In genomic region chr5:122498046-122498445, GRCm38 (mm10) we compare ENCODE assay signal across 9 mouse cellular contexts. TPM values are rescaled to one million over a fixed set of nuclear protein-coding genes. Genes with fewer than 3 reads are reported as not detected.
A peak's percentile ranks its signal among the peaks of the same experiment; 100 is the strongest.
DNase-seq lines count a peak whose midpoint lies in the region; ATAC-seq lines count a peak whose summit lies in the region.
"Had no signal": no experiment of that assay in that cellular context is flagged by ENCODE, and none has a peak within 500 bp of the region (broad histone marks: within the 10 kb centered on the region; RNA-seq: fewer than 3 reads in every experiment).

No protein-coding gene starts in this region.

- no peaks in the 10 kb centered on the region for H3K9me3 ChIP-seq in heart, embryonic 14.5 days (ENCODE audit: control insufficient read depth, low read length)
- no peaks in the 10 kb centered on the region for H3K9me3 ChIP-seq in neural tube, embryonic 12.5 days
- H3K9me3 ChIP-seq: G1E had no signal

- H3K4me2 ChIP-seq in heart, embryonic 14.5 days (ENCODE audit: low read length): peak overlapping the region; percentile 83
- H3K4me2 ChIP-seq in neural tube, embryonic 12.5 days (replicated peaks): peak overlapping the region; percentile 28

- H3K27ac ChIP-seq in heart, embryonic 14.5 days (replicated peaks in 1 of 2; ENCODE audit: control insufficient read depth in 1 of 2, insufficient read depth in 1 of 2, low read depth in 2 of 2, low read length in 2 of 2): peak overlapping the region; percentile 20 to 56
- H3K27ac ChIP-seq in neural tube, embryonic 12.5 days: no peak overlapping the region

- WGBS in heart, embryonic 14.5 days: 39% methylated on average over 2 of the region's 2 CpGs
- 72% methylated on average over 2 of the region's 2 CpGs for WGBS in neural tube, embryonic 12.5 days

- H3K9ac ChIP-seq in heart, embryonic 14.5 days (ENCODE audit: low read length): peak overlapping the region; percentile 84
- H3K9ac ChIP-seq in neural tube, embryonic 12.5 days: peak overlapping the region; percentile 35; the same call in 1 of the 2 replicates

- peaks cover 0 to 40% of the 10 kb centered on the region in 2 experiments; a peak in 2 of 4 replicates for H3K4me1 ChIP-seq in heart, embryonic 14.5 days (ENCODE audit: control insufficient read depth in 2 of 2, insufficient read depth in 2 of 2, low read length in 2 of 2)
- peaks cover 27% of the 10 kb centered on the region for H3K4me1 ChIP-seq in neural tube, embryonic 12.5 days

- H3K4me3 ChIP-seq in heart, embryonic 14.5 days (ENCODE audit: control insufficient read depth in 1 of 2, insufficient read depth in 1 of 2, low read depth in 1 of 2, low read length in 2 of 2): peak overlapping the region; percentile 27 to 98
- no peak overlapping the region; the same call in 1 of the 2 replicates for H3K4me3 ChIP-seq in neural tube, embryonic 12.5 days

- H3K36me3 ChIP-seq in heart, embryonic 14.5 days (ENCODE audit: control insufficient read depth, insufficient read depth, low read length): peaks cover 76% of the 10 kb centered on the region
- peaks cover 28% of the 10 kb centered on the region for H3K36me3 ChIP-seq in neural tube, embryonic 12.5 days

- no peaks in the 10 kb centered on the region for H3K27me3 ChIP-seq in heart, embryonic 14.5 days (ENCODE audit: control insufficient read depth, insufficient read depth, low read length)
- H3K27me3 ChIP-seq in neural tube, embryonic 12.5 days (replicated peaks): no peaks in the 10 kb centered on the region

- ATAC-seq in heart, embryonic 14.5 days (ENCODE audit: insufficient number of reproducible peaks, insufficient read depth, low FRiP score, low read depth): no peak
- no peak for ATAC-seq in neural tube, embryonic 12.5 days (ENCODE audit: low FRiP score, low read depth)

- intact Hi-C loops in heart, postnatal 36 days (cut with DNase I): no loop called here

- no peak for DNase-seq in heart, postnatal 36 days
- no peak for DNase-seq in neural tube, embryonic 10.5 days (ENCODE audit: extremely low spot score, low spot score)
- peak; percentile 52 to 74 for DNase-seq in kidney, postnatal 25 days
- DNase-seq in adrenal gland, postnatal 4 days (ENCODE audit: low spot score in 2 of 2): no peak
- no peak for DNase-seq in retina, postnatal 1 day
- no peak for DNase-seq in B cell, adult 2 months

RNA-seq across cellular contexts. Expression of gene Atp2a2, which starts 4.0 kb away (rescaled TPM):
- polyA plus RNA-seq in heart, embryonic 14.5 days (2014; fragmentation: Nextera tagmentation; extraction: Ambion mirVana): 472 and 483 TPM in 2 replicates
- over 10,000 TPM; 11,843 to 11,873 TPM for total RNA-seq in heart, postnatal 36 days (2021)
- 67.6 and 76.1 TPM in 2 replicates for polyA plus RNA-seq in neural tube, embryonic 12.5 days (2016; fragmentation: Nextera tagmentation; extraction: Ambion mirVana)
- total RNA-seq in adrenal gland, postnatal 4 days (2021): 100 to 1,000 TPM; 190 to 196 TPM

Comparison
In these comparisons a context has a peak if more than half of its experiments do, and no peak if none do; other contexts are left out.
1. DNase-seq: peak in kidney, postnatal 25 days (2 of 2); none in heart, postnatal 36 days (0 of 2), neural tube, embryonic 10.5 days (single experiment), adrenal gland, postnatal 4 days (0 of 2), retina, postnatal 1 day (single experiment) and B cell, adult 2 months (0 of 2).
2. RNA of gene Atp2a2, which starts 4.0 kb away (total RNA-seq): 11,843 to 11,873 TPM in heart, postnatal 36 days; 190 to 196 TPM in adrenal gland, postnatal 4 days; every median in the first group is over 10 times any median in the second.